Mouse (Mus musculus) liver, embryonic 14.5 days (tissue): ENCODE measurements around the gene Ambra1.

Source experiments
- CTCF ChIP-seq: IDR thresholded peaks from 2 replicates; pipeline ENCODE4 v1.5.1; 2016; ENCODE audit warnings: antibody characterized with exemption, low read depth, control low read depth
- EP300 ChIP-seq: IDR thresholded peaks from 2 replicates; pipeline ENCODE4 v1.6.1; 2016; ENCODE audit warnings: antibody characterized with exemption, low read depth

- TF ChIP-seq CTCF: no peak
- no peak for TF ChIP-seq EP300
Measured at GRCm38 (mm10) chr2:91955875-91956274, 225.9 kb downstream of the Ambra1 start.
